Mouse (Mus musculus): ENCODE measurements around the gene Olfr1066. TPM values are rescaled to one million over a fixed set of nuclear protein-coding genes. Genes with fewer than 3 reads are reported as not detected.

Gene Olfr1066
- not detected for polyA plus RNA-seq (2017; shearing (Covaris generic))

GRCm38 (mm10) chr2:86456169-86456568, at the start of gene Olfr1066:
Olfr1066 (minus strand) TSS chr2:86456269.

GRCm38 (mm10) chr2:86487286-86487685, 31.2 kb upstream of the Olfr1066 start, which contains the start of gene Olfr228:
Olfr228 (minus strand) TSS chr2:86487386.

DNA sequence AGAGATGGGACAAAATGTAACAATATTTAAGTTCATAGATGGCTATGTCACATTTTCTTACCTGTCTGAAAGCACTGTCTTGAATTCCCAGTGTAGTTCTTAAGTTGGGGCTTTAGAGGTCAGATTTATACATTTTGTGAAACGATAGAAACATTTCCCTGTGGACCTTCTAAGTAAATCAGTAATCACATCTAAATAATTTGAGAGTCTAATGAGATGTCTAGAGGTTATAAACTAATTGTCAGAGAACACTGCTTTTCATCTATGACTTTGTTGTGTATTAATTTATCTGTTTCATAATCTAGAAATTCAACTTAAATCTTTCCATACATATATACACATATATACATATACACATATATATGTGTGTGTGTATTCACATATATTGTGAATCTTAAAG, 5.6 kb downstream of the Olfr1066 start, which contains the start of gene Olfr1065:
TSS of gene Olfr1065 (minus strand) at position 101 of the 400 bp plus-strand sequence.

DNA sequence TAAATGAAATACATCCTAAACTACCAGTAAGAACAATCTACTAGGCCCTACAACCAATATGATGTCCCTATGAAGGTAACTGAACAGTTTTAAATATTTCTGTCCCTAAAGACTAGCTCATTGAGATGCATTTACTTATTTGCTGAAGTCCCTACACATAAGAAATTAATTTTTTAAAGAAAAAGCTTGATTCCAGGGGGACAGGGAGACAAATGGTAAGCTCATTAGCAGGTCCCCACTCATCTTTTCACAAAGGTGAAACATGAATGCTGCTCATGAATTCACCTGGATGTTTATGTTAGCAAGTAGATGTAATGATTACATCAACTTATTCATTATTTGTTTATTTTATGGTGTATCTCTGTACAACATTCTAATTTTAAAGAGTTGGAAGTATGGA, 29.4 kb downstream of the Olfr1066 start, which contains the start of gene Olfr1062:
TSS of gene Olfr1062 (minus strand) at position 101 of the 400 bp plus-strand sequence.

DNA sequence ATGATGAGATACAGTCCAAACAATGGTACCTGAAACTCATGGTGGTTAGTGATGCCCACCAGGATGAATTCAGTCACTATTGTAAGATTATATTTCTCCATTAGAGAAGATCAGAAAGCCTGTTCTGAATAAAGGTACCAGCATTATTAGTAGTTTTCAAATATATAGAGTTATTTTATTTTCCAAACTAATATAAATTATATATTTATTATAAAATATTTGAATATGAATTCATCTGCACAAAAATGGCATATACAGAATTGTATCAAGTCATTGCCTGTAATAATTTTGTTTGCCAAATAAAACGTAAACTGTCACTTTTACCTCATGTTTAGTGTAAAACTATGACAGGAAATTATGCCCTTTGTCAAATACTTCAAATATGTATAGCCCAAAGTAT, 42.1 kb downstream of the Olfr1066 start, which contains the start of gene Olfr1061:
TSS of gene Olfr1061 (minus strand) at position 101 of the 400 bp plus-strand sequence.

Other genes starting within 250 kb of the Olfr1066 start
- not detected for gene Olfr1046, start 237.0 kb downstream of the Olfr1066 start, polyA plus RNA-seq (2017; shearing (Covaris generic))
- not detected for gene Olfr1047, start 224.9 kb downstream of the Olfr1066 start, polyA plus RNA-seq (2017; shearing (Covaris generic))
- not detected for gene Olfr1048, start 216.0 kb downstream of the Olfr1066 start, polyA plus RNA-seq (2017; shearing (Covaris generic))
- under 1 TPM in 1 of 2 experiments, not detected in 1; 0.64 TPM for gene Olfr1049, start 197.9 kb downstream of the Olfr1066 start, polyA plus RNA-seq (2017; shearing (Covaris generic))
- gene Olfr1051, start 177.2 kb downstream of the Olfr1066 start, polyA plus RNA-seq (2017; shearing (Covaris generic)): not detected
- gene Olfr1052, start 163.8 kb downstream of the Olfr1066 start, polyA plus RNA-seq (2017; shearing (Covaris generic)): under 1 TPM in 1 of 2 experiments, not detected in 1; 0.20 TPM
- gene Olfr1053, start 141.0 kb downstream of the Olfr1066 start, polyA plus RNA-seq (2017; shearing (Covaris generic)): not detected
- not detected for gene Olfr1054, start 120.8 kb downstream of the Olfr1066 start, polyA plus RNA-seq (2017; shearing (Covaris generic))
- gene Olfr1055, start 106.0 kb downstream of the Olfr1066 start, polyA plus RNA-seq (2017; shearing (Covaris generic)): not detected
- gene Olfr1056, start 93.8 kb downstream of the Olfr1066 start, polyA plus RNA-seq (2017; shearing (Covaris generic)): not detected
- not detected for gene Olfr1057, start 77.9 kb downstream of the Olfr1066 start, polyA plus RNA-seq (2017; shearing (Covaris generic))
- not detected for gene Olfr1058, start 67.7 kb downstream of the Olfr1066 start, polyA plus RNA-seq (2017; shearing (Covaris generic))
- not detected for gene Olfr1061, start 42.2 kb downstream of the Olfr1066 start, polyA plus RNA-seq (2017; shearing (Covaris generic))
- gene Olfr1062, start 29.5 kb downstream of the Olfr1066 start, polyA plus RNA-seq (2017; shearing (Covaris generic)): under 1 TPM; 0.10 to 0.16 TPM
- not detected for gene Olfr1065, start 5.7 kb downstream of the Olfr1066 start, polyA plus RNA-seq (2017; shearing (Covaris generic))
- gene Olfr228, start 31.1 kb upstream of the Olfr1066 start, polyA plus RNA-seq (2017; shearing (Covaris generic)): not detected
- gene Olfr1076, start 52.2 kb upstream of the Olfr1066 start, polyA plus RNA-seq (2017; shearing (Covaris generic)): not detected
- gene Olfr1079, start 86.2 kb upstream of the Olfr1066 start, polyA plus RNA-seq (2017; shearing (Covaris generic)): not detected
- gene Olfr1080, start 102.0 kb upstream of the Olfr1066 start, polyA plus RNA-seq (2017; shearing (Covaris generic)): not detected
- 1 to 10 TPM in 1 of 2 experiments, not detected in 1; 2.6 TPM for gene Olfr1082, start 142.7 kb upstream of the Olfr1066 start, polyA plus RNA-seq (2017; shearing (Covaris generic))
- not detected for gene Olfr1084, start 183.5 kb upstream of the Olfr1066 start, polyA plus RNA-seq (2017; shearing (Covaris generic))
- gene Olfr1085, start 205.8 kb upstream of the Olfr1066 start, polyA plus RNA-seq (2017; shearing (Covaris generic)): not detected
- under 1 TPM in 1 of 2 experiments, not detected in 1; 0.40 TPM for gene Olfr1086, start 223.8 kb upstream of the Olfr1066 start, polyA plus RNA-seq (2017; shearing (Covaris generic))
- under 1 TPM in 1 of 2 experiments, not detected in 1; 0.28 TPM for gene Olfr1087, start 242.1 kb upstream of the Olfr1066 start, polyA plus RNA-seq (2017; shearing (Covaris generic))

Measured in inflammation-experienced regulatory T-cells (primary cell).